Mouse (Mus musculus) retina, postnatal 1 day (tissue): Measurements from ENCODE around the gene Slc4a2.

ENCODE experiments used
- DNase-seq: peaks from one replicate; pipeline ENCODE4 v3.0.0-alpha.2; 2012

Slc4a2 gene

DNA sequence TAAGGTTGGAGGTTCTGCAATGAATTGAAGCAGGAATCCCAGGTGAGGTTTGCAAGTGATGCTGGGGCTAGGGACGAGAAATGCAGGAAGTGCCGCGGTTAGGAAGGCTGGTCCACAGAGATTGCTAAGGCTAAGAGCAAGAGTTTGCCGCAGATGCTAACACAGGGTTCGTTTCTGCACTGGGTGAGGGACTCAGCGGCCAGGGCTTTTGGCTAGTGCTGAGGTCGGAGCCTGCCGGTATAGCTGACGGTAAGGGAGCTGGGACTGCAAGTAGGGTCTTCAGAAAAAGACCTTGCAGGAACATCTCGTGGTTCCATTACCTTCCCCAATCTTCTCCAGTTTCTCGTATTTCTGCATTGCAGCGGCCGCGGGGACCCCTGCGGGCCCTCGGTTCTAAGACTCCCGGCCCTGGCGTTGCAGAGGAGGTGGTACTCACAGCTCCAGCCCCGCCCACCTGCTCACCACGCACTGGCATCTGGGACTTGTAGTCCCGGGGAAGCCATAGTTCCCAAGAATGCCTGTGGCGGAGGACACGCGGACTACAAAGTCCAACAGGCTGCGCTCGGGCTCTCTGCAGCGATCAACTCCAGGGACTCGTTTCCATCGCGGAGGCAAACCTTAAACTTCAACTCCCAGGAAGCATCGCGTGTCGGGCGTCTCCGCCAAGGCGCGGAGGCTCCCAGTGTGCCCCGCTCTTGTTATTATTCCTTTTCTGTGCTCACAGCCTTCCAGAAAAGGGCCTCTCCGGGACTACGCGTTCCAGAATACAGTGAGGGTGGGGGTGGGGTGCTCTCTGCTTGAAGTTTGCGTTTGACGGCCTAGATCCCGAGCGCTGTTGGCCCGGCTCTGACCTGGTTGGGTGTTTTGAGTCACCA lies at the start of gene Slc4a2, which contains the start of gene Cdk5:
TSS of gene Slc4a2 (plus strand) at position 709 of the 875 bp plus-strand sequence.
TSS of gene Cdk5 (minus strand) at position 402 of the 875 bp plus-strand sequence.
- peak; percentile 100 for DNase-seq

DNA sequence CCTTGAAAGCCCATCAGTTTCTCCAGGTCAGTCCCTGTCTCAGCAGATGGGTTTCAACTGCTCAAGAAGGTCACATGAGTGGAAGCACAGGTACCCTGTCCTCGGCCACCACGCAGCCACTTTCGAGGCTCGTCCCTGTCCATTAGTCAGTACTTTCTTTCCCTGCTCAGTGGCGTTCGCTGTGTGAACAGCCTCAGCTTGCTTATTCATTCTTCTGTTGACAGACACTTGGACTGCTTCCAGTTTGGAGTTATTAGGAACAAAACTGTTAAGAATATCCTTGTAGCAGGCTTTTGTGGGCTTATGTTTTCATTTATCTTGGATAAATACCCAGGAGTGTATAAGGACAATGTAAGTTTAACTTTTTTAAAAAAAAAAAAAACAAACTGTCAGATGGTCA lies 49.4 kb upstream of the Slc4a2 start:
- peak; percentile 30 for DNase-seq

DNA sequence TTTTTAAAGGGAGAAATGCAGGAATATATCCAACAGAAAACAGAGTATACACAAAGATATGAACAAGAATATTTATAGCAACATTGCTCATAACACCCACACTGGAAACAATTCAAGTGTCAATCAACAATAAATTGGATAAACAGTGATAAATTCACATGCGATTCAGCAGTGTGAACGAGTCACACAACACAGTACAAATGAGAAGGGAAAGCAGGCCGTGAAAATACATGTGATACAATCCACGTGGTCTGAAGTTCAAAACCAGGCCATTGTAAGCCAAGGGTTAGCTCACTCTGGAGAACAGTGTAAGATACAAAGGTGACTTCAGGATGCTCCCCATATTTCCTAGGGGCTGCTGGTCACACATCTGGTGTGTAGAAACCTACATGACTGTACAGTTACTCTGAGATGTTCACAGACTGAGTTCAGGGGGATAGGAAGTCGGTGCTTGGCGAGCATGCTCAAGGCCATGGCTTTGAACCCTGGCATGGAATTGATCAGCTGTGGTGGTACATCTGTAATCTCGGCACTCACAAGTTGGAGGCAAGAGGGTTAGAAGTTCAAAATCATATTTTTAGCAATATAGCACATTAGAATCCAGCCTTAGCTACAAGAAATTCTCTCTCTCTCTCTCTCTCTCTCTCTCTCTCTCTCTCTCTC lies 48.8 kb upstream of the Slc4a2 start:
- no peak for DNase-seq

DNA sequence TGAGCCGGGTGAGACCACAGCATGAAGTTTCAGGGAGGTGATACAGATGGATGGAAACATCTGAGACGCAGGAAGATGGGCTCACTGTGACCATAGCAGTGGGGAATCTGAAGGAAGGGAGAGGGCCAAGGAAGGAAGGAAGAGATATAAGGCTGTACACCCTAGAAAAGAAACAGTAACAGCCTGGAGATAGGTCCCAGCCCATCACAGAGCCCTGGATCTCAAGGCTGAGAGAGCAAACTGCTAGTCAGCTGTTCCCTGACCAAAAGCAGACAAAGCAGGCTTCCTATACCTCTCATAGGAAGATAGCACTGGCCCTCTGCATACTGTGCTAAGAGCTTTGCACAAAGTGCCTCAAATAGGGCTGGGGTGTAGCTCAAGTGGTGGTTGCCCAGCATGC lies 44.9 kb upstream of the Slc4a2 start:
- DNase-seq: no peak

DNA sequence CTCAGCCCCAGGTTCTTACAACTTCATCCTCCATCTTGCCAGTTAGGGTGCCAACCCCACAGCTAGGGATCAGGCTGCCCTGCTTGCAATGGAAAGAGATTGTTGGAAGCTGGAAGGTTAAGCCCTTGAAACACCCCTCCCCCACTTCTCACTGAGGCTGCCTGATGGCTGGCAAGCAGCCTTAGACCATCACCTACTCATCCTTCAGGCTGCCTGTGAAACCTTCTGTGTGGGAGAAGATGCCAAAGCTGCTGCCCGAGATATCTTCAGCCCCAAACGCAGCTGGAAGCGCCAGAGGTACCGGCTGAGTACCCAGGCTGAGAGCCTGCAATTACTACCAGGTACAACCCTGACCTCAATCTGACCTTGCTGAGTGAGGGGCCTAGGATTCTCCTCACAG lies 44.1 kb upstream of the Slc4a2 start:
- peak; percentile 47 for DNase-seq

DNA sequence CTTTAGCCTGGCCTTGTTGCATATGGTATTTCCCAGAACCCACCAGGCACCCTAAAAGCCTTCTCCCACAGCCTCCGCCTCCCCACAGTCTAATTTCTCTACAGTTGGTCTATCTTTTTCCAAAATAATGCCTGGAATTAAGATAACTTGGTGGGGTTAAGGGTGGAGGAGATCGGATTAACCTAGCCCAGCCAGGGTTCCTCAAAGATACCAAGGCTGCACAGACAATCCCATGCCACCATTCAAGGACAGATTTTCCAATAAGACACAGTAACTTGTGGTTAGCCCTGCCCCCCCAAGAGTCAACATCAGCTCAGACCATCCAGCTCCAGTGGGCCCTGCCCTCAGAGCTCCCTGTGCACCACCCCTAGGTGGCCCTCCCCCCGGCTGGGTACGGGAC lies 43.1 kb upstream of the Slc4a2 start:
- DNase-seq: no peak

DNA sequence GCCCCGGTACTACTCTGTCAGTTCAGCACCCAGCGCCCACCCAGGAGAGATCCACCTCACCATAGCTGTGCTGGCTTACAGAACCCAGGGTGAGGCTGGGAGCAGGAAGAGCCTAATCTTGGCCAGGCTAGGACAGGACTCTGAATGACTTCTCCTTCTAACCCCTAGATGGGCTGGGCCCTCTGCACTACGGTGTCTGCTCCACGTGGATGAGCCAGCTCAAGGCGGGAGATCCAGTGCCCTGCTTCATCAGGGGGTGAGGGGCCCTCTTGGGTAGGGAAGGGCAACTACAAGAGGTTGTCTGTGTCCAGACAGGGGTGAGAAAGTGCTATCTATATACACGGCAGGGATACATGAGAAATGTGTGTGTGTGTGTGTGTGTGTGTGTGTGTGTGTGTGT lies 42.2 kb upstream of the Slc4a2 start:
- DNase-seq: no peak

DNA sequence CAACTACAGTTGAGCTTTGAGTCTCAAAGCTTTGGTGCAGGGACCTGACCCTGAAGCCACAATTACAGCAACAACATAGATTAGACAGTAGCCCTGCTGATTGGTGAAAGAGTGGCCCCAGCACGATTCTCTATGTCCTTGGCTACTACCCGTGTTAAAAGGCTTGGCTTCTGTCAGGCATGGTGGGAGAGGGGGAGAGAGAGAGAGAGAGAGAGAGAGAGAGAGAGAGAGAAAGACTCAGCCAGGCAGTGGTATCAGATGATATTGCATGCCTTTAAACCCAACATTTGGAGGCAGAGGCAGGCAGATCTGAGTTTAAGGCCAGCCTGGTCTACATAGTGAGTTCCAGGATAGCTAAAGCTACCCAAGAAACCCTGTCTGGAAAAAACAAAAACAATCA lies 41.6 kb upstream of the Slc4a2 start:
- no peak for DNase-seq

DNA sequence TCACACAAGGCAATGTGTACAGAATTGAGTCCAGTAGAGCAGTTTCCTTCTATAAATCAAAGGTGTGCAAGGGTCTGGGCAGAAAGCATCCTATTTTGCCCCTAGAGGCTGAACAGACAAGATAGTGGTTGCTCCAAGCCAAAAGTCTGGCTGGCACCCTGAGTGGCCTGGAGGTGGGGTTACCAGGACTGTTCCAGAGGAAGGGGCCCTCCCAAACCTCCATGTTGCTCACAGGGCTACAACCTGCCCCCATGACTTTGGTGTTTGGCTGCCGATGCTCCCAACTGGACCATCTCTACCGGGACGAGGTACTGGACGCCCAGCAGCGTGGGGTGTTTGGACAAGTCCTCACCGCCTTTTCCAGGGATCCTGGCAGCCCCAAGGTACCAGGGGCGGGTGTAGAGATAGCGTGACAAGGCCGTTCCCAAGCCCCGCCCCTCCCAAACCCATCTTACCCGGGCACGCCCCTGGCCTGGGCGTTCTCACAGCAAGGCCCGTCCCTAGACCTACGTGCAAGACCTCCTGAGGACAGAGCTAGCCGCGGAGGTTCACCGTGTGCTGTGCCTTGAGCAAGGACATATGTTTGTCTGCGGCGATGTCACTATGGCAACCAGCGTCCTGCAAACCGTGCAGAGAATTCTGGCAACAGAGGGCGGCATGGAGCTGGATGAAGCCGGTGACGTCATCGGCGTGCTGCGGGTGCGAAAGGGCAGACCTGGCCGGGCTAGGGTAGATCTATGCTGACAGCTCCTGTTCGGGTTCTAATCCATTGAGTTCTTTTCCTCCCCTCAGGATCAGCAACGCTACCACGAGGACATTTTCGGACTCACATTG lies 40.4 kb upstream of the Slc4a2 start:
- peak; percentile 96 for DNase-seq

DNA sequence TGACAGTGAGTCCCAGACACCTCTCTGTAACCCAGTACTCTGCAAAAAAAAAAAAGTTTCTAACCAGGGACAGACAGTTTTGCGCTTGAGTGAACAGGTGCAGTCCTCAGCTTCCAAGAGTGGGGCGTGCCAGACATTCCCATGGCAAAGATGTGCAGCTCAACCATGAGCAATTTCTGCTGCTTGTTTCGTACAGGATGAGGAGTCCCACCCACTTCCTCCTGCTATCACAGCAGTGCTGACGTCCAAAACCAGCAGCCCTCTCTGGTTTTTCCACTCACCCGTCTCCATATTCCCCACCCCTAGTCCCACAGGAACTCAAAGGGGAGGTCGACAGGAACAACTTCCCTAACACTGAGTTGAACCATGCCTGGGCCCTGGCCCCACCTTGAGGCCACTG lies 39.2 kb upstream of the Slc4a2 start:
- DNase-seq: no peak

DNA sequence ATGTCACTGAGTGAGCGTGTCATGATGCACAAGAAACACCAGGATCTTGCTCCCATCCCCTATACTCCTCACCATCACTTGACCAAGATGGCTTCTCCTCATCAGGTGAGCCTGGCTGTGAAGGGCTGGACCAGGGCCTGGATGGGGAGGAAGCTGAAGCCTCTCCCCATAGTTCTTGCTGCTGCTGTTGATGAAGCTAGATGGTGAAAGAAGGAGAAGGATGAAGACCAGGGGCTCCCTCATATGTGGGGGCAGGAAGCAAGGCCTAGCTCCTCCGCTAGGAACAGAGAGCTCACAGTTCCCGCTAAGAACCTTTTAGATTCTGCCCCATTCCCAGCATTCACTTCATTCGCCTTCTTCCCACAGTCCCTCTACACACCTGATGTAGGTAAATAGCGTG lies 38.3 kb upstream of the Slc4a2 start:
- DNase-seq: no peak

DNA sequence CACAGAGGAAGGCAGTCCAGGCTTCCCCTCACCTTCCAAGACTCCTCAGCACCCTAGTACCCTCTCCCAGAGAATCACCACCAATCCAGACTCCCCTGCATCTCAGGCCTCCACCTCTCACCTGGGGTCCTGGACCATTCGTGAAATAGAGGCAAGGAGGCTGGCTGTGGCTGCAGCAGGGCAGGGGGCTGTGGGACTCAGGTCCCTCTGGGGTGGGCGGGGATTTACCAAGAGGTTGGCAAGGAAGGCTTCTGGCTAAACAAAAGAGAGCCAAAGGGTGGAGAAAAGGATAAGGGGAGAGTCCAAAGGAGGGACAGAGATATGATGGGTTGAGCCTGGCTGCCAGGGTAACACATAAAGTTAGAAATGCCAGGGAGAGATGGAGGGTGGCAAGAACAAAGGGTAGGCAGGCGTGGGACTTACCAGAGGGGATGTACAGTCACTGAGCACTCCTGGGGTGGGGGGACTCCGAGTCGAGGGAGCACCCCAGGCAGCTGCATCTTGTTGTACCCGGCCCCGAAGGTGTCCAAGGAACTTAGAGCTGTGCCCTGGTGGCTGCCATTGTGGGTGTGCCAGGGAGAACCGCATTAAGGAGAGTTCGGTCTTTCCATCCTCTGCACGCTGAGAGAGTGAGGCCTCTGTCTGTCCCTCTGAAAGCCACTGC lies 37.6 kb upstream of the Slc4a2 start:
- no peak for DNase-seq

DNA sequence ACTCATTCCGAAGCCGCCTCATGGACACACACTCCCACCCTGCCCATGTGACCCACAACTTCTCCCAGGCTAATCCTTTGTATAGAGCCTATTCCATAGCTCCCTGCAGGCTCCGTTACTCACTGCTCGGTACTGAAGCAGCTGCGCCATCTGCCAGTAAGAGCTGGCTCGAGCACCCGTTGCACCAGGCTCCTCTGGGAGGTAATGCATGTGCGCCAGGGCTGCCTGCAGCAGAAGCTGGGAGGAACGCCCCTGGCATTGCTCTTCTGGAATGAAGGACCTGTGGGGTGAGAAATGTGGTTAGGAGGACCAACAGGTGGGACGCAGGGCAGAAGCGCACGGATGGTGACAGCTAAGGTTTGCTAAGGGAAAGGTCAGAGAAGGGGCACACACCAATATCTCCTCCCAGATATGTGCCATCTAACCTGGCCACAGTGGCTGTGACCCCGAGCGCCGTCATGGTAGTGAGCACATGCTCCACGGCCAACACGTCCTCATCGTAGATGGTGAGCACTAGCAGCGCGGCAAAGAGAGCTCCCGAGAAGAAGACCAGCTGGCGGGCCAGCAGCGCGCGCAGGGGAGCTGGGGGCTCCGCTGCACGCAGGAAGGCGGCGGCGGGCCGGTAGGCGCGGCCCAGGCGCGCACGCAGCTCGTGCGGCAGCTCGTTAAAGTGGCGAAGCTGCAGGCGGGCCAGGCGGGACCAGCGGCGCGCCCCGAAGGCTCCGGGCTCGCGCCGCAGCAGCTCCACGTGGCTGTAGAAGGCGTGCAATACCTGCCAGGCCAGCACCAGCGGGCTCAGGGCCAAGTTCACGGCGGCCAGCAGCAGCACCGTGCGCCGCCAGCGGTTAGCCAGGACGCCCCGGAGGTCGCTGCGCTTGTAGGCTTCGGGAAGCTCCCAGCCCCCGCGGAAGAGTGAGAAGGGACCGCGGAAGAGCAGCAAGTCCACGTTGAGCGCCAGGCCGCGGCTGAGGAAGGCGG lies 36.1 kb upstream of the Slc4a2 start:
- DNase-seq: peak; percentile 84

DNA sequence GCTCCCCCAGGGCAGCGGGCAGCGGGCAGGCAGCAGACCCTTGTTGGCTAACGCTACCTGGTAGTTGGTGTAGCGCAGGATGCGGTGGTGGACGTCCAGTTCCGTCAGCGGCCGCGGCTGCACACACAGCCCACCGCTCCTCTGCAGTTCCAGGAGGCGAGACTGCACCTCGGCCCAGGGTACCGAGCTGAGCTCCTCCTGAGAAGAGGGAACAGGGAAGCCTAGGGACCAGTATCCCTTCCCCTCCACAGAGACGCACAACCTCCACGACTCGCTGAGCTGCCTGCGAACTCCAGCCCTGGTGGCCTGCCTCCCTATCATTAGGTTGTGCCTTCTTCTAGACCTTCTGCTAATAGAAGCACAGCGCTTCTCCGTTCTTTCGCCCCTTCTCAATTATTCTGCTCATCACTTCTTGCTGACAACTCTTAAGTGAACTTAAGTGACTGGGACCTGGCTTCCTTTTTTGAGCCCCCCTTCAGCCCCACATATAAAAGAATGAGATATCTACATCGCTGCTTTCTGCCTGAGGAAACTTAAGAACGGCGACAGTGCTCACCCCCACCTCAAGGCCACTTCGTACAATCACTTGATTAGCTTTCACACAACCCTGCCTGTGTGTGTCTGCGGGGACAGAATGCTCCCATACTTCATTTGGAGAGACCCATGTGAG lies 35.3 kb upstream of the Slc4a2 start:
- no peak for DNase-seq

DNA sequence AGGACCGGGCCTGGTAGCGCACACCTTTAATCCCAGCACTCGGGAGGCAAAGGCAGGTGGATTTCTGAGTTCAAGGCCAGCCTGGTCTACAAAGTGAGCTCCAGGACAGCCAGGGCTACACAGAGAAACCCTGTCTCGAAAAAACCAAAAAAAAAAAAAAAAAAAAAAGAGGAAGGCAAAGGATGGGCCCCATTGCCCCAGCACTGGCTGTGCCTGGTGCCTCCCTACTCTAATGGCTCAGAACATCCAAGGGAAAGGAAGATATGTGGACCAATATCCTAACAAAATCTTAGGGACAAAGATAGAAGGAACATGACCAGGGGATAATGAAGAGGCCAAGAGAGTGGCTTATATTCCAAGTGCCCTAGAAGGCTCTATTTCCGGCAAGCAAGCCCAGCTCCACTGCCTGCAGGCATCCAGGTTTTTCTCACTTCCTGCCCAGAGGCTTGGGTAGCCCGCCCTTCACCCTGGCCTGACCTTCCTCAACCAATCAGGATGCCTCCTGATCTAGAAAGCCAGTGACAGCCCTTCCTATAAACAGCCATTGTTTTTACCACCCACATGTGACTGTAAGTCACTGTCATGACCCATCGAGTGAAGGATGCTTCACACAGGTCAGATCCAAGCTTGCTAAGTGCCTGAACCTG lies 34.5 kb upstream of the Slc4a2 start:
- peak; percentile 63 for DNase-seq

DNA sequence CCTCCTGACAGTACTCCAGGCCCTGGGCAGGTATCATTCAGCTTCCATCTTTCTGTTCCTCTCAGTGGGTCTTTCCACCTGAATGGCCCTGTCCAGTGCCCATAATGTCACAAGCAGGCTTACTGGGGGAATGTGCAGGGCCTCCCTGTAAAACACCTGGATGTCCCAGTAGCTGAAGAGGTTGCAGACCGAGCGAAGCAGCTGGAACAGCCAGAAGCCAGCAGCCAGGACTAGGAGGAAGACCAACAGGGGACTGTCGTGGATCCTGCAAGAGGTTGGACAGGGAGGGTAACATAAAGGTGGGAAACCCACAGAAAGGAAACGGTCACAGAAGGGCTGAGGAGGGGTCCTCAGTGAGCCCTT lies 34.0 kb upstream of the Slc4a2 start:
- DNase-seq: no peak

DNA sequence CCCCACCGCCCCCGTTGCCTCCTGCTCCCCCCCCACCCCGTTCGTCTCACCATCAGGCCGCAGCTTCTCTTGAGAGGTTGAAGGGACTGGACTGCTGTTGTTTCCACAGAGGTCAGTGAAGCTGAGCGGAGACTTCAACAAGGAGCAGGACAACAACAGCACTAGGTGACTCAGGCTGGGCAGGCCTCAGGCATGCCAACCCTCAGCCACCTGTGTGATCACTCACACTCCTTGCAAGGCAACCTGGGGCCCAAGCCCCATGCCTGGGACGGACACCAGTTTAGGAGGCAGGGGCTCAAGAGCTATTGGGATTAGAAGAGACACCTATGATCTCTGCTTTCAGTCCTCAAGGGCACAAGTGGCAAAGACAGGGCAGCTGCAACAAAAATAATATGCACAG lies 31.8 kb upstream of the Slc4a2 start, which contains the start of gene Atg9b:
TSS of gene Atg9b (minus strand) at position 280 of the 400 bp plus-strand sequence.
- DNase-seq: no peak

DNA sequence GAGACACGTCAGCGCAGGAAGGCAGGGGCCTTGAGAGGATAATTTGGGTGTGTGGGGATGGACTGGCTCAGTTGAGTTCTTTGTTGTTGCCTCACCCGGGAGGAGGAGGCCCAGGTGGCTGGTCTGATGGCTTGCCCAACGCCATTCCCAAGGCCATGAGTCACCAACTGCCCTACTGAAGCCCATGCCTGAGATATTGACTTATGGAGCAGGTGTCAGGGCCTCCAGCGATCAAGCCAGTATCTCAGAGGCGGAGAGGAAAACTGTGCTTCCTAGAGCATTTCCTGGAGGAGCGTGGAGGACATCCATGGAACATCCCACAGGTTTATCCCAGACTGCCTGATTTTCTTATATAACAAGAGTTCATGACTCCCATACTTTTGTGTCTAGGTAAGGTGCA lies 30.9 kb upstream of the Slc4a2 start:
- no peak for DNase-seq

DNA sequence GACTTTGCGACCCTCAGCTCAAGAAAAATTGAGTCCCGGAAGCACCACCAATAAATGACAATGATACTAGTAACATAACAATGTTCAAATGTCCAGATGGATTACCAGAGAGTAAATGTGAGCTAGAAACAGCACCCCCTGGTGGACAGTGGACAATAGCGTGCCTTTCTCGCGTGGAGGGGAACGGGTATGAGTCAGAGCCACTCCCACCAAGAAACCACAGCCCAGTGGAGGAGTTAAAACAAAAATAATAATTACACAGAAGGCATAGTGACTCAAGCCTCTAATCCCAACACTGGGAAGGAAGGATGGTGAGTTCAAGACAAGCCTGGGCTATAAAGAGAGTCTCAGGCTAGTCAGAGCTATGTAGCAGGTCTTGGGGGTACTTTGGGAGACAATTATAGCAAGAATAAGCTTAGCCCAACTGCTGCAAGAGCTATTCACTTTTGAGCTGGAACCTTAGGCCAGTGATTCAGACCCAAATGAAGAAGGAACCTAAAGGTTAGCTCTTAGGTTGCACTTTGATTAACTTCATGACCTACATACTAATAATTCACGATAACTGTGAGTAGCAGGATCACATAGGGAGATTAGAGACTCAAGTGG lies 30.1 kb upstream of the Slc4a2 start, which contains the start of gene Abcb8:
TSS of gene Abcb8 (plus strand) at position 272 of the 606 bp plus-strand sequence.
- DNase-seq: peak; percentile 91
